Mouse (Mus musculus) brain, embryonic 14.5 days (tissue): Measurements from ENCODE around the gene March10.

ENCODE experiments used
- CTCF ChIP-seq: fragments of 200-500 bp; IDR thresholded peaks from 2 replicates; pipeline ENCODE4 v1.5.1; 2012; ENCODE audit warnings: inconsistent platforms, mild to moderate bottlenecking, moderate library complexity, borderline replicate concordance; ENCODE audit not compliant: insufficient read depth, insufficient read length; ENCODE audit errors: extremely low read depth
- POLR2A ChIP-seq: fragments of 200-500 bp; IDR thresholded peaks from 2 replicates; pipeline ENCODE4 v1.6.1; 2012; ENCODE audit warnings: mild to moderate bottlenecking, inconsistent platforms, borderline replicate concordance; ENCODE audit not compliant: poor library complexity, insufficient read depth, insufficient read length, severe bottlenecking; ENCODE audit errors: extremely low read depth

DNA sequence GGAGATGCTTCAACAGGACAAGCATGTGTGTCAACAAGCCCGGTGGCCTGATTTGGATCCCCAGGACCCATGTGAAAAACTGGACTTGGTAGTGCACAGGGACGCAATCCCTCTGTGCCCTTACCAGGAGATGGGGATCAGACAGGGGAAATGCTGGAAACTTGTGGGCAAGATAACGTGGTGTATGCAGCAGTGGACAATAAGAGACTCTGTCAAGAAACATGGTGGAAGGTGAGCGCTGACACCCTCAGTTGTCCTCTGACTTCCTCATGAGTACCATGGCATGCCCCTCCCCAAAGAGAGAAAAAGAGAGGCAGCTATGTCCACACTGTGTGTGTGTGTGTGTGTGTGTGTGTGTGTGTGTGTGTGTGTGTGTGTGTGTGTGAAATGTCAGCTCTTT lies 14.4 kb upstream of the March10 start:
- no peak for TF ChIP-seq CTCF
- TF ChIP-seq POLR2A, result no peak
